Mouse (Mus musculus) frontal cortex, postnatal 36 days (tissue): ENCODE measurements around the gene Enpp3.

Experiments
- DNase-seq, 2 experiments: peaks; one replicate each; pipeline ENCODE4 v3.0.0; 2022; ENCODE audit warnings: low spot score in 2 of 2

The Enpp3 gene

GRCm38 (mm10) chr10:24764640-24765039 lies 78.0 kb downstream of the Enpp3 start:
- no peak for DNase-seq

- no peak for DNase-seq
These were observed 79.4 kb downstream of the Enpp3 start for GRCm38 (mm10) chr10:24763257-24763656.

- no peak for DNase-seq
These were observed 84.2 kb downstream of the Enpp3 start for GRCm38 (mm10) chr10:24758326-24758915.

- DNase-seq = no peak
These were observed 87.6 kb downstream of the Enpp3 start for GRCm38 (mm10) chr10:24754874-24755540.

GRCm38 (mm10) chr10:24754251-24754835 lies 88.3 kb downstream of the Enpp3 start:
- no peak for DNase-seq

- no peak for DNase-seq
These were observed 88.9 kb downstream of the Enpp3 start for GRCm38 (mm10) chr10:24753536-24754250.

- no peak for DNase-seq
These were observed 99.6 kb downstream of the Enpp3 start for GRCm38 (mm10) chr10:24742950-24743487.

- no peak for DNase-seq
These were observed 101.1 kb downstream of the Enpp3 start for GRCm38 (mm10) chr10:24741229-24742198.

GRCm38 (mm10) chr10:24739171-24739570 lies 103.5 kb downstream of the Enpp3 start:
- no peak for DNase-seq

GRCm38 (mm10) chr10:24738456-24738855 lies 104.2 kb downstream of the Enpp3 start:
- no peak for DNase-seq

GRCm38 (mm10) chr10:24735027-24735777 lies 107.4 kb downstream of the Enpp3 start:
- DNase-seq = no peak

- no peak for DNase-seq
These were observed 115.1 kb downstream of the Enpp3 start for GRCm38 (mm10) chr10:24727478-24727877.

GRCm38 (mm10) chr10:24725197-24725596 lies 117.4 kb downstream of the Enpp3 start:
- DNase-seq = no peak
